Mouse (Mus musculus): ENCODE measurements at regions not wholly inside any gene's neighbourhood (a gene's known extent, or its start where the extent isn't known, plus 50 kb on each side); places are given as distances from the start of the nearest gene placed in this dataset.

DNA sequence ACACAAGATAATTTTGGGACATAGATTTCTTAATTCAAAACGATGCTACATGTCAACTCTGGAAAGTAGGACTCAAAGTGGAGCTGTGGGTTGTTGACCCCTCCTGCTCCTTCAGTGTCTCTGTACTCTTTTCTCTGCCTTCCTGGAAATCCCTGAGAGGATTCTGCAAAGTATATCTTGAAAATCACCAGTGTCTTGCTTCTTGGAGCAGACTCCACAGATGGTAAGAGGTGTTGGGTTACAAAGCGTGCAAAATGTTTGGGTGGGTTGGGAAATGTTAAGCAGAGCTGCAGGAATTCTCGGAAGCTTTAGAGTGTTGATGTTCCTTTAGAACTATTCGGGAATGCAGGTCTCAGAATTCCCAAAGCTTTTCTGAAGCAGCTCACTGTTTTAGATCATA is 61.5 kb upstream of the Abcb5 start:
- DNase-seq, result no peak

DNA sequence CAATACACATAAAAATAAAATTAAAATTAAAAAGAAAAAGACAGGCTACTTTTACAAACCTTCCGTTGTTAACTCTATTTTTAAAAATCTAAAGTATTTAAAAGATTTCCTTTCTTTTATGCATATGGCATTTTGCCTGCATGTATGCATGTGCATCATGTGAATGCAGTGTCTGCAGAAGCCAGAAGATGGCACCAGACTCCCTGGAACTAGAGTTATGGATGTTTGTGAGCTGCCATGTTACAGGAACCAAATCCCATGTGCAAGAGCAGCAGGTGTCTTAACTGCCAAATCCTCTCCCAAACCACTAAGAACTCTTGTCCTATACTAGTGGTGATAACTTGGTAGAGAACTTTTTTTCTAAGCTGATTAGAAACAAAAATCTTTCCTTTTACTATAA is 60.1 kb upstream of the Abcb5 start:
- peak; percentile 59 to 70 for DNase-seq

DNA sequence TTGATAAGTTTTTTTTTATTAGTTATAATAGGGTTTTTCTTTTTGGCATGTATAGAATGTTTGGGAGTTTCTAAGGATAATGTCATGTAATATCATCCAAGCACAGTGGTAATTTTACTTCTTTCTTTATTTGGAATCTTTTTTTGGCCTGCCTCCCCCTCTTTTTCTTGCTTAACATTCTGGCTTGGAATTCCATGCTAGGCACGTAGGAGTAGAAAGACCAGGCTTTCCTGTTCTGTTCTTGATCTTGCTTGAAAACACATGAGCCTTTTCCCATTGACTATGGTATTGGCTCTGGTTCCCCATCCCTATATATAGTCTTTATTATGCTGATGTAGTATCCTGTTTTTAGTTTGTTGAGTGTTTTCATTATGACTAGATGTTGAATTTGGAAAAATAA is 57.8 kb upstream of the Abcb5 start:
- DNase-seq, result no peak
